ENCODE assay signal across 8 mouse cellular contexts in the genomic region with DNA sequence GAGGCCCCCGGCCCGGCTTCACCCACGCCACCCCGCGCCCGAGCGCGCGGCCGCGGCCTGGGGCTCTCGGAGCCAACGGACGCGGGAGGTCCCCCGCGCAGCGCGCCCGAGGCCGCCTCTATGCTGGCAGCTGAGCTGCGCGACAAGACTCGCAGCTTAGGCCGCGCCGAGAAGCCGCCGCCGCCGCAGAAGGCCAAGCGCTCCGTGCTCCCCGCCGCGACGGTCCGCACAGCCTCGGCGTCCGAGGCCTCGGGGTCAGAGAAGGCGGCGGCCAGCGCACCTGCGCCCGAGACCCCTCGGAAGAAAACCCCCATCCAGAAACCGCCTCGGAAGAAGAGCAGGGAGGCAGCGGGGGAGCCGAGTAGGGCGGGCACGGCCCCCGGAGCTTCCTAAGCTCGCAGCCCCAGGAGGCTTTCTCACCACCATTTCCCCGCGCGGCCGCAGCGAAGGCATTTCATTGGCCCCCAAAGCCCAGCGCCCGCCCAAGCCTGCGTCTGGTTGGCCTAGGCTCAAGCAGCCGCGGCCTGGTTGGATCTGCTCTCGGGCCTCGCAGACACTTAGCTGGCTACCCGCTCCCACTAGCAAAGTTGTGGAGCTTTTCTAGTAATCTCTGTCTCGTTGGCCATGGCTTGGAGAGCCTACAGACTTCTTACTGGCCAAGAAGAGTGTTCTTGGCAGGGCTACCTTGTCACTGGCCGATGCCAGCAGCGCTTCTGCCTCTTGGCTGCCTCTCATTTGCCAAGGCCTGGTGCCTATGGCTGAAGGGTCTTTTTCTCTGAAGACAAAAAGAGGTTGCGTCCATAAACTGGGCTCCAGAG. TPM values are rescaled to one million over a fixed set of nuclear protein-coding genes. Genes with fewer than 3 reads are reported as not detected.
DNase-seq lines count a peak whose midpoint lies in the region; ATAC-seq lines count a peak whose summit lies in the region.

No protein-coding gene starts in this region.

- peaks cover 75% of the 10 kb centered on the region for H3K27me3 ChIP-seq in hindbrain, embryonic 12.5 days
- peaks cover 38% of the 10 kb centered on the region for H3K27me3 ChIP-seq in lung, embryonic 16.5 days (ENCODE audit: control insufficient read depth, insufficient read depth, low read depth, low read length)

- H3K4me2 ChIP-seq in hindbrain, embryonic 12.5 days (replicated peaks), result peak overlapping the region; percentile 92
- peak overlapping the region; percentile 89 for H3K4me2 ChIP-seq in lung, embryonic 16.5 days (ENCODE audit: low read depth, low read length)

- H3K4me1 ChIP-seq in hindbrain, embryonic 12.5 days, result peaks cover 69% of the 10 kb centered on the region
- peaks cover 75% of the 10 kb centered on the region for H3K4me1 ChIP-seq in lung, embryonic 16.5 days (replicated peaks; ENCODE audit: control insufficient read depth, insufficient read depth, low read length)

- H3K9me3 ChIP-seq in hindbrain, embryonic 12.5 days (replicated peaks), result no peaks in the 10 kb centered on the region
- no peaks in the 10 kb centered on the region for H3K9me3 ChIP-seq in lung, embryonic 16.5 days (ENCODE audit: control insufficient read depth, low read length)

- ATAC-seq in hindbrain, embryonic 12.5 days (ENCODE audit: low FRiP score), result peak; percentile 89
- ATAC-seq in lung, embryonic 16.5 days (ENCODE audit: low read depth), result peak; percentile 59

- no peaks in the 10 kb centered on the region for H3K36me3 ChIP-seq in hindbrain, embryonic 12.5 days
- H3K36me3 ChIP-seq in lung, embryonic 16.5 days (ENCODE audit: control insufficient read depth, insufficient read depth, low read length), result peaks cover 2% of the 10 kb centered on the region; the same call in 1 of the 2 replicates

- peak overlapping the region; percentile 54 for H3K4me3 ChIP-seq in hindbrain, embryonic 12.5 days
- peak overlapping the region; percentile 53 for H3K4me3 ChIP-seq in lung, embryonic 16.5 days (ENCODE audit: low read length)

- WGBS in hindbrain, embryonic 12.5 days, result 3% methylated on average over 73 of the region's 73 CpGs
- 9% methylated on average over 56 of the region's 73 CpGs for WGBS in lung, embryonic 16.5 days

- peak; percentile 79 for DNase-seq in MEL-GATA-1-ER (ENCODE audit: extremely low read depth, low read depth)
- peak; percentile 85 for DNase-seq in cerebellum, adult 9-10 months
- DNase-seq in frontal cortex, postnatal 14 days (ENCODE audit: low spot score in 2 of 2), result peak; percentile 79 to 85
- peak; percentile 86 to 91 for DNase-seq in layer of hippocampus, postnatal 10 days (ENCODE audit: low spot score in 2 of 2)
- DNase-seq in ovary, postnatal 14 days (ENCODE audit: low spot score), result peak; percentile 72
- DNase-seq in thymus, postnatal 0 days (ENCODE audit: low spot score), result peak; percentile 93

- H3K27ac ChIP-seq in hindbrain, embryonic 12.5 days, result peak overlapping the region; percentile 76
- H3K27ac ChIP-seq in lung, embryonic 16.5 days (ENCODE audit: low read length), result peak overlapping the region; percentile 74

- H3K9ac ChIP-seq in hindbrain, embryonic 12.5 days, result peak overlapping the region; percentile 76
- H3K9ac ChIP-seq in lung, embryonic 16.5 days (ENCODE audit: low read length), result peak overlapping the region; percentile 73

RNA-seq across cellular contexts. Expression of a gene that starts 10.3 kb away (rescaled TPM):
- polyA plus RNA-seq in hindbrain, embryonic 12.5 days (2016; fragmentation: Nextera tagmentation; extraction: Ambion mirVana), result 21.0 and 26.5 TPM in 2 replicates
- total RNA-seq in layer of hippocampus, postnatal 10 days (2021), result 1 to 10 TPM; 4.7 to 5.0 TPM
- polyA plus RNA-seq in lung, embryonic 16.5 days (2015; fragmentation: Nextera tagmentation; extraction: Ambion mirVana), result 12.4 and 13.9 TPM in 2 replicates
- 3.6 and 4.3 TPM in 2 replicates for polyA plus RNA-seq in thymus, postnatal 0 days (2015; fragmentation: Nextera tagmentation; extraction: Ambion mirVana)

RNA-seq across cellular contexts. Expression of a gene that starts 25.5 kb away (rescaled TPM):
- 0.93 and 1.0 TPM in 2 replicates for polyA plus RNA-seq in hindbrain, embryonic 12.5 days (2016; fragmentation: Nextera tagmentation; extraction: Ambion mirVana)
- total RNA-seq in layer of hippocampus, postnatal 10 days (2021), result 1 to 10 TPM; 4.5 to 5.8 TPM
- not detected in 2 replicates for polyA plus RNA-seq in lung, embryonic 16.5 days (2015; fragmentation: Nextera tagmentation; extraction: Ambion mirVana)
- not detected in 2 replicates for polyA plus RNA-seq in thymus, postnatal 0 days (2015; fragmentation: Nextera tagmentation; extraction: Ambion mirVana)

RNA-seq across cellular contexts. Expression of a gene that starts 30.8 kb away (rescaled TPM):
- 3.5 and 4.1 TPM in 2 replicates for polyA plus RNA-seq in hindbrain, embryonic 12.5 days (2016; fragmentation: Nextera tagmentation; extraction: Ambion mirVana)
- total RNA-seq in layer of hippocampus, postnatal 10 days (2021), result 1 to 10 TPM; 7.5 to 9.2 TPM
- 4.1 and 4.5 TPM in 2 replicates for polyA plus RNA-seq in lung, embryonic 16.5 days (2015; fragmentation: Nextera tagmentation; extraction: Ambion mirVana)
- 0.83 and 1.3 TPM in 2 replicates for polyA plus RNA-seq in thymus, postnatal 0 days (2015; fragmentation: Nextera tagmentation; extraction: Ambion mirVana)

RNA-seq across cellular contexts. Expression of a gene that starts 48.0 kb away (rescaled TPM):
- 63.9 and 64.7 TPM in 2 replicates for polyA plus RNA-seq in hindbrain, embryonic 12.5 days (2016; fragmentation: Nextera tagmentation; extraction: Ambion mirVana)
- total RNA-seq in layer of hippocampus, postnatal 10 days (2021), result 100 to 1,000 TPM; 108 TPM
- 59.0 and 62.8 TPM in 2 replicates for polyA plus RNA-seq in lung, embryonic 16.5 days (2015; fragmentation: Nextera tagmentation; extraction: Ambion mirVana)
- 27.6 and 30.2 TPM in 2 replicates for polyA plus RNA-seq in thymus, postnatal 0 days (2015; fragmentation: Nextera tagmentation; extraction: Ambion mirVana)

Comparison
In these comparisons a context has a peak if more than half of its experiments do, and no peak if none do; other contexts are left out.
1. Peak in every context shown above with its lines: DNase-seq, ATAC-seq, H3K4me3 ChIP-seq and H3K27ac ChIP-seq.